Mouse (Mus musculus) MEL (cell line): ENCODE measurements around the gene Clca3a1. TPM values are rescaled to one million over a fixed set of nuclear protein-coding genes. Genes with fewer than 3 reads are reported as not detected.
"Not testable (repeated sequence)": the region's sequence is repeated elsewhere in the genome, so short reads cannot be mapped to it uniquely, and the experiment has no call there.

Source experiments
- DNase-seq: peaks from one replicate; pipeline ENCODE4 v3.0.0; 2011; ENCODE audit warnings: low read depth, low spot score
- H3K27ac ChIP-seq: 2 replicates; pipeline ENCODE4 v1.5.1; 2012; ENCODE audit warnings: low read depth, mild to moderate bottlenecking, control low read depth, low read length, moderate library complexity; ENCODE audit not compliant: control insufficient read depth
- H3K27me3 ChIP-seq, 2 experiments: fragments of 150-350 bp in 1 of 2; sonication (generic) in 1 of 2; 2 replicates each; pipeline ENCODE4 v1.6.1; 2012; ENCODE audit warnings: low read length in 2 of 2, mild to moderate bottlenecking in 2 of 2, improper control_type of control experiment in 1 of 2, moderate library complexity in 1 of 2; ENCODE audit not compliant: insufficient read depth in 2 of 2, control insufficient read depth in 1 of 2
- H3K36me3 ChIP-seq, 2 experiments: 2 replicates each; pipeline ENCODE4 v1.6.1; 2012 to 2014; ENCODE audit warnings: low read length in 2 of 2, improper control_type of control experiment in 1 of 2, inconsistent platforms in 1 of 2, mild to moderate bottlenecking in 1 of 2; ENCODE audit not compliant: insufficient read depth in 2 of 2, control insufficient read depth in 1 of 2
- H3K4me1 ChIP-seq, 2 experiments: fragments of 150-350 bp in 1 of 2; sonication (generic) in 1 of 2; 2 replicates each; pipeline ENCODE4 v1.6.1; 2012; ENCODE audit warnings: low read length in 2 of 2, improper control_type of control experiment in 1 of 2, mild to moderate bottlenecking in 1 of 2; ENCODE audit not compliant: insufficient read depth in 2 of 2, control insufficient read depth in 1 of 2
- H3K4me3 ChIP-seq, 2 experiments: fragments of 150-350 bp in 1 of 2; sonication (generic) in 1 of 2; 2 replicates each; pipeline ENCODE4 v1.5.1; 2012; ENCODE audit warnings: low read depth in 2 of 2, low read length in 2 of 2, mild to moderate bottlenecking in 2 of 2, moderate library complexity in 2 of 2, control low read depth in 1 of 2, improper control_type of control experiment in 1 of 2; ENCODE audit not compliant: control insufficient read depth in 1 of 2, insufficient read depth in 1 of 2
- H3K79me2 ChIP-seq: 2 replicates; pipeline ENCODE4 v1.6.1; 2012; ENCODE audit warnings: mild to moderate bottlenecking, low read length, moderate library complexity; ENCODE audit not compliant: control insufficient read depth, poor library complexity, insufficient read depth
- H3K9ac ChIP-seq: 2 replicates; pipeline ENCODE4 v1.6.1; 2012; ENCODE audit warnings: low read depth, mild to moderate bottlenecking, control low read depth, low read length, moderate library complexity; ENCODE audit not compliant: control insufficient read depth, poor library complexity, severe bottlenecking
- H3K9me3 ChIP-seq: fragments of 150-350 bp; sonication (generic); replicated peaks from 2 replicates; pipeline ENCODE4 v1.6.1; 2012; ENCODE audit warnings: mild to moderate bottlenecking, low read length, improper control_type of control experiment, moderate library complexity; ENCODE audit not compliant: insufficient read depth
- BHLHE40 ChIP-seq: IDR thresholded peaks from 2 replicates; pipeline ENCODE4 v1.6.1; 2012; ENCODE audit warnings: low read depth, mild to moderate bottlenecking, inconsistent platforms, low read length, improper control_type of control experiment, borderline replicate concordance
- CTCF ChIP-seq, 3 experiments: IDR thresholded peaks in 2 of 3; conservative IDR thresholded peaks in 1 of 3; 2 replicates each; pipeline ENCODE4 v1.5.1; 2011 to 2012; ENCODE audit warnings: low read length in 3 of 3, low read depth in 2 of 3, mild to moderate bottlenecking in 2 of 3, improper control_type of control experiment in 1 of 3, inconsistent platforms in 1 of 3, mixed read lengths in 1 of 3, moderate library complexity in 1 of 3; ENCODE audit not compliant: control insufficient read depth in 1 of 3, insufficient read depth in 1 of 3, poor library complexity in 1 of 3, severe bottlenecking in 1 of 3
- EP300 ChIP-seq, 2 experiments: IDR thresholded peaks; 2 replicates each; pipeline ENCODE4 v1.6.1; 2011; ENCODE audit warnings: improper control_type of control experiment in 2 of 2, low read length in 2 of 2, low read depth in 1 of 2, mild to moderate bottlenecking in 1 of 2
- GABPA ChIP-seq: IDR thresholded peaks from 2 replicates; pipeline ENCODE4 v1.6.1; 2012; ENCODE audit warnings: low read depth, mild to moderate bottlenecking, inconsistent platforms, low read length, improper control_type of control experiment, moderate library complexity
- GATA1 ChIP-seq: IDR thresholded peaks from 2 replicates; pipeline ENCODE4 v1.6.1; 2011; ENCODE audit warnings: low read depth, low read length, improper control_type of control experiment
- HCFC1 ChIP-seq: IDR thresholded peaks from 2 replicates; pipeline ENCODE4 v1.6.1; 2012; ENCODE audit warnings: low read depth, mild to moderate bottlenecking, inconsistent platforms, low read length, improper control_type of control experiment, moderate library complexity
- JUND ChIP-seq: IDR thresholded peaks from 2 replicates; pipeline ENCODE4 v1.6.1; 2011; ENCODE audit warnings: low read depth, mild to moderate bottlenecking, improper control_type of control experiment, low read length
- KAT2A ChIP-seq: conservative IDR thresholded peaks from 2 replicates; pipeline ENCODE4 v1.6.1; 2012; ENCODE audit warnings: low read depth, low read length, improper control_type of control experiment, inconsistent platforms
- MAFK ChIP-seq: IDR thresholded peaks from 2 replicates; pipeline ENCODE4 v1.6.1; 2011; ENCODE audit warnings: low read depth, mild to moderate bottlenecking, low read length, improper control_type of control experiment, borderline replicate concordance
- MAZ ChIP-seq: IDR thresholded peaks from 2 replicates; pipeline ENCODE4 v1.6.1; 2012; ENCODE audit warnings: low read depth, mild to moderate bottlenecking, inconsistent platforms, low read length, improper control_type of control experiment
- MXI1 ChIP-seq: IDR thresholded peaks from 2 replicates; pipeline ENCODE4 v1.6.1; 2011; ENCODE audit warnings: mild to moderate bottlenecking, low read depth, low read length, improper control_type of control experiment
- NELFE ChIP-seq: IDR thresholded peaks from 2 replicates; pipeline ENCODE4 v1.6.1; 2011; ENCODE audit warnings: low read depth, low read length, improper control_type of control experiment
- NRF1 ChIP-seq: IDR thresholded peaks from 2 replicates; pipeline ENCODE4 v1.6.1; 2014; ENCODE audit warnings: low read depth, mild to moderate bottlenecking, inconsistent platforms, low read length, improper control_type of control experiment, moderate library complexity; ENCODE audit not compliant: poor library complexity, insufficient read depth, severe bottlenecking
- POLR2AphosphoS2 ChIP-seq: IDR thresholded peaks from 2 replicates; pipeline ENCODE4 v1.6.1; 2011; ENCODE audit warnings: low read length, improper control_type of control experiment
- RAD21 ChIP-seq: IDR thresholded peaks from 2 replicates; pipeline ENCODE4 v1.6.1; 2011; ENCODE audit warnings: mild to moderate bottlenecking, low read depth, low read length, improper control_type of control experiment
- RCOR1 ChIP-seq: IDR thresholded peaks from 2 replicates; pipeline ENCODE4 v1.6.1; 2012; ENCODE audit warnings: low read depth, mild to moderate bottlenecking, inconsistent platforms, low read length, improper control_type of control experiment
- SMC3 ChIP-seq: IDR thresholded peaks from 2 replicates; pipeline ENCODE4 v1.6.1; 2011; ENCODE audit warnings: low read depth, low read length, improper control_type of control experiment
- TBP ChIP-seq: IDR thresholded peaks from 2 replicates; pipeline ENCODE4 v1.8.0; 2011; ENCODE audit warnings: low read depth, low read length, improper control_type of control experiment
- UBTF ChIP-seq: IDR thresholded peaks from 2 replicates; pipeline ENCODE4 v1.6.1; 2012; ENCODE audit warnings: low read depth, mild to moderate bottlenecking, inconsistent platforms, low read length, improper control_type of control experiment, moderate library complexity, borderline replicate concordance; ENCODE audit not compliant: insufficient read depth
- USF1 ChIP-seq: IDR thresholded peaks from 2 replicates; pipeline ENCODE4 v1.6.1; 2014; ENCODE audit warnings: low read depth, mild to moderate bottlenecking, inconsistent platforms, low read length, improper control_type of control experiment, moderate library complexity
- USF2 ChIP-seq, 2 experiments: IDR thresholded peaks; 2 replicates each; pipeline ENCODE4 v1.6.1; 2011 to 2012; ENCODE audit warnings: improper control_type of control experiment in 2 of 2, low read length in 2 of 2, borderline replicate concordance in 1 of 2, inconsistent platforms in 1 of 2, low read depth in 1 of 2, mild to moderate bottlenecking in 1 of 2; ENCODE audit not compliant: insufficient read depth in 1 of 2
- ZC3H11A ChIP-seq: IDR thresholded peaks from 2 replicates; pipeline ENCODE4 v1.6.1; 2012; ENCODE audit warnings: low read depth, mild to moderate bottlenecking, inconsistent platforms, low read length, improper control_type of control experiment
- ZKSCAN1 ChIP-seq: IDR thresholded peaks from 2 replicates; pipeline ENCODE4 v1.6.1; 2012; ENCODE audit warnings: low read depth, mild to moderate bottlenecking, inconsistent platforms, low read length, improper control_type of control experiment, moderate library complexity
- ZMIZ1 ChIP-seq: IDR thresholded peaks from 2 replicates; pipeline ENCODE4 v1.6.1; 2012; ENCODE audit warnings: low read depth, mild to moderate bottlenecking, inconsistent platforms, low read length, improper control_type of control experiment, moderate library complexity
- ZNF384 ChIP-seq: IDR thresholded peaks from 2 replicates; pipeline ENCODE4 v1.6.1; 2012; ENCODE audit warnings: low read depth, mild to moderate bottlenecking, inconsistent platforms, low read length, improper control_type of control experiment
- polyA plus RNA-seq, 2 experiments: library from polyadenylated mRNA; stranded (reverse) in 1 of 2; unstranded in 1 of 2; fragments of >175 nt in 1 of 2; fragments of >200 nt in 1 of 2; gene quantifications; 2 replicates each; pipeline versions ENCODE4 v1.2.1 to v1.2.4; 2012; ENCODE audit warnings: low replicate concordance in 2 of 2, low read depth in 1 of 2; ENCODE audit not compliant: insufficient read length in 2 of 2, insufficient read depth in 1 of 2, missing spikeins in 1 of 2
- total RNA-seq: library from RNA; depleted of rRNA; stranded (reverse); fragments of 300-350 nt; gene quantifications from 2 replicates; pipeline ENCODE4 v1.2.3, GENCODE M21; 2012

Clca3a1 gene
- total and polyA plus RNA-seq, 3 experiments, result 0.12 to 0.40 TPM; not detected in 1

GRCm38 (mm10) chr3:144736831-144737230 lies 23.9 kb downstream of the Clca3a1 start:
- Histone ChIP-seq H3K27ac (no peak overlapping the region), H3K27me3 (no peaks in the 10 kb centered on the region), H3K4me3 (no peak overlapping the region)
- TF ChIP-seq KAT2A (no peak), JUND (no peak), SMC3 (peak; percentile 74), MAFK (no peak), ZMIZ1 (no peak), CTCF (IDR thresholded peaks at IDR 0.05 in 2 of 3, conservative IDR thresholded peaks at IDR 0.05 in 1 of 3; ENCODE audit: control insufficient read depth in 1 of 3, insufficient read depth in 1 of 3, low read depth in 2 of 3, low read length in 3 of 3, poor library complexity in 1 of 3, severe bottlenecking in 1 of 3) (peak; percentile 52 to 81 (median 68)), TBP (no peak), NELFE (no peak), UBTF (no peak), ZC3H11A (peak; percentile 78), NRF1 (no peak), ZNF384 (no peak), RCOR1 (no peak), POLR2AphosphoS2 (no peak), GATA1 (no peak), RAD21 (peak; percentile 75)
- TF ChIP-seq, all 39 proteins: peak for 4
- Histone ChIP-seq H3K4me1 (no peaks in the 10 kb centered on the region), H3K36me3 (no peaks in the 10 kb centered on the region), H3K79me2 (no peaks in the 10 kb centered on the region), H3K9ac (no peak overlapping the region), H3K9me3 (no peaks in the 10 kb centered on the region)
- DNase-seq, result peak; percentile 80

- DNase-seq, result peak; percentile 67
- peaks cover 0 to 3% of the 10 kb centered on the region in 2 experiments; a peak in 2 of 4 replicates for H3K36me3 ChIP-seq
- no peaks in the 10 kb centered on the region for H3K9me3 ChIP-seq
- TF ChIP-seq CTCF (IDR thresholded peaks at IDR 0.05 in 2 of 3, conservative IDR thresholded peaks at IDR 0.05 in 1 of 3; ENCODE audit: control insufficient read depth in 1 of 3, insufficient read depth in 1 of 3, low read depth in 2 of 3, low read length in 3 of 3, poor library complexity in 1 of 3, severe bottlenecking in 1 of 3), result peak; percentile 40 to 69 (median 45)
- no peak for TF ChIP-seq RCOR1
- no peak for TF ChIP-seq MAZ
- no peak for TF ChIP-seq USF1
- TF ChIP-seq ZKSCAN1, result no peak
- TF ChIP-seq BHLHE40, result no peak
- TF ChIP-seq SMC3, result peak; percentile 44
- peak; percentile 30; the same call in 1 of the 2 replicates for TF ChIP-seq ZC3H11A
- TF ChIP-seq HCFC1, result no peak
- TF ChIP-seq GABPA, result no peak
- TF ChIP-seq KAT2A, result no peak
- no peak for TF ChIP-seq MXI1
- TF ChIP-seq RAD21, result peak; percentile 28
- no peak for TF ChIP-seq EP300 (IDR thresholded peaks at IDR 0.05; ENCODE audit: low read depth in 1 of 2, low read length in 2 of 2)
- no peak for TF ChIP-seq USF2 (IDR thresholded peaks at IDR 0.05; ENCODE audit: borderline replicate concordance in 1 of 2, insufficient read depth in 1 of 2, low read depth in 1 of 2, low read length in 2 of 2)
- H3K27me3 ChIP-seq, result no peaks in the 10 kb centered on the region
- H3K4me1 ChIP-seq, result peaks cover 4 to 7% of the 10 kb centered on the region in 2 experiments; a peak in 3 of 4 replicates
- H3K4me3 ChIP-seq, result no peak overlapping the region
- no peak overlapping the region for H3K9ac ChIP-seq
- H3K79me2 ChIP-seq, result peaks cover 14% of the 10 kb centered on the region
- H3K27ac ChIP-seq, result no peak overlapping the region
These were observed 37.3 kb downstream of the Clca3a1 start for GRCm38 (mm10) chr3:144723455-144723854.

GRCm38 (mm10) chr3:144722566-144722965 lies 38.2 kb downstream of the Clca3a1 start:
- not testable (repeated sequence) for DNase-seq, H3K36me3 ChIP-seq, H3K27ac ChIP-seq, H3K27me3 ChIP-seq, H3K4me3 ChIP-seq, H3K9me3 ChIP-seq, H3K9ac ChIP-seq, H3K4me1 ChIP-seq
- H3K79me2 ChIP-seq, result peaks cover 20% of the 10 kb centered on the region
